In genomic region chr8:76902205-76903078, GRCm38 (mm10) we compare ENCODE assay signal across 8 mouse cellular contexts. TPM values are rescaled to one million over a fixed set of nuclear protein-coding genes. Genes with fewer than 3 reads are reported as not detected.
DNase-seq lines count a peak whose midpoint lies in the region; ATAC-seq and TF ChIP-seq lines count a peak whose summit lies in the region.

No protein-coding gene starts in this region.

- no peaks in the 10 kb centered on the region for H3K9me3 ChIP-seq in heart, embryonic 11.5 days (replicated peaks; ENCODE audit: control insufficient read depth, low read length)
- no peaks in the 10 kb centered on the region for H3K9me3 ChIP-seq in MEL (replicated peaks; ENCODE audit: insufficient read depth, low read length)
- no peaks in the 10 kb centered on the region for H3K9me3 ChIP-seq in heart, embryonic 12.5 days (replicated peaks)
- no peaks in the 10 kb centered on the region for H3K9me3 ChIP-seq in liver, embryonic 16.5 days (replicated peaks; ENCODE audit: control insufficient read depth, low read length)

- TF ChIP-seq EP300 in MEL (IDR thresholded peaks at IDR 0.05; ENCODE audit: low read depth in 1 of 2, low read length in 2 of 2) = peak; percentile 30 to 57; a peak in 3 of 4 replicates

- no peak for TF ChIP-seq RAD21 in MEL (IDR thresholded peaks at IDR 0.05; ENCODE audit: low read depth, low read length)

- peak; percentile 14; the same call in 1 of the 2 replicates for ATAC-seq in heart, embryonic 11.5 days (replicated peaks; ENCODE audit: insufficient number of reproducible peaks, low FRiP score, low TSS enrichment)
- ATAC-seq in heart, embryonic 12.5 days (ENCODE audit: insufficient number of reproducible peaks, low FRiP score) = no peak
- peak; percentile 10 for ATAC-seq in liver, embryonic 16.5 days (ENCODE audit: low read depth)

- peaks cover 34% of the 10 kb centered on the region for H3K27me3 ChIP-seq in heart, embryonic 11.5 days (ENCODE audit: control insufficient read depth, insufficient read depth, low read length)
- H3K27me3 ChIP-seq in MEL (ENCODE audit: control insufficient read depth in 1 of 2, insufficient read depth in 2 of 2, low read length in 2 of 2) = no peaks in the 10 kb centered on the region
- peaks cover 21% of the 10 kb centered on the region; the same call in 1 of the 2 replicates for H3K27me3 ChIP-seq in heart, embryonic 12.5 days (replicated peaks)
- peaks cover 42% of the 10 kb centered on the region for H3K27me3 ChIP-seq in liver, embryonic 16.5 days (ENCODE audit: control insufficient read depth, insufficient read depth, low read depth, low read length)

- H3K9ac ChIP-seq in heart, embryonic 11.5 days (ENCODE audit: low read depth, low read length) = peak overlapping the region; percentile 52
- H3K9ac ChIP-seq in MEL (ENCODE audit: control insufficient read depth, low read depth, low read length, poor library complexity, severe bottlenecking) = peak overlapping the region; percentile 32
- peak overlapping the region; percentile 69 for H3K9ac ChIP-seq in heart, embryonic 12.5 days
- H3K9ac ChIP-seq in liver, embryonic 16.5 days (ENCODE audit: low read depth, low read length) = no peak overlapping the region; the same call in 1 of the 2 replicates

- peak overlapping the region; percentile 72 for H3K4me3 ChIP-seq in heart, embryonic 11.5 days (ENCODE audit: low read depth, low read length)
- H3K4me3 ChIP-seq in MEL (ENCODE audit: control insufficient read depth in 1 of 2, insufficient read depth in 1 of 2, low read depth in 2 of 2, low read length in 2 of 2) = peak overlapping the region; percentile 57 to 94
- H3K4me3 ChIP-seq in heart, embryonic 12.5 days = peak overlapping the region; percentile 77
- peak overlapping the region; percentile 63 for H3K4me3 ChIP-seq in liver, embryonic 16.5 days (ENCODE audit: low read depth, low read length)

- WGBS in heart, embryonic 11.5 days (ENCODE audit: insufficient replicate concordance) = under 1% methylated on average over 34 of the region's 35 CpGs
- 1% methylated on average over 35 of the region's 35 CpGs for WGBS in heart, embryonic 12.5 days
- under 1% methylated on average over 34 of the region's 35 CpGs for WGBS in liver, embryonic 16.5 days (ENCODE audit: insufficient replicate concordance)

- H3K79me2 ChIP-seq in MEL (ENCODE audit: control insufficient read depth, insufficient read depth, low read length, poor library complexity) = no peaks in the 10 kb centered on the region

- H3K4me2 ChIP-seq in heart, embryonic 11.5 days = peak overlapping the region; percentile 100
- peak overlapping the region; percentile 100 for H3K4me2 ChIP-seq in heart, embryonic 12.5 days
- H3K4me2 ChIP-seq in liver, embryonic 16.5 days (ENCODE audit: low read depth, low read length) = peak overlapping the region; percentile 72

- H3K4me1 ChIP-seq in heart, embryonic 11.5 days (ENCODE audit: control insufficient read depth, insufficient read depth, low read length) = peaks cover 3% of the 10 kb centered on the region; the same call in 1 of the 2 replicates
- H3K4me1 ChIP-seq in MEL (ENCODE audit: control insufficient read depth in 1 of 2, insufficient read depth in 2 of 2, low read length in 2 of 2) = peaks cover 0 to 3% of the 10 kb centered on the region in 2 experiments; a peak in 2 of 4 replicates
- peaks cover 15% of the 10 kb centered on the region; the same call in 1 of the 2 replicates for H3K4me1 ChIP-seq in heart, embryonic 12.5 days (replicated peaks)
- no peaks in the 10 kb centered on the region for H3K4me1 ChIP-seq in liver, embryonic 16.5 days (ENCODE audit: control insufficient read depth, low read depth, low read length)

- no peak for TF ChIP-seq CTCF in MEL (IDR thresholded peaks at IDR 0.05 in 2 of 3, conservative IDR thresholded peaks at IDR 0.05 in 1 of 3; ENCODE audit: control insufficient read depth in 1 of 3, insufficient read depth in 1 of 3, low read depth in 2 of 3, low read length in 3 of 3, poor library complexity in 1 of 3, severe bottlenecking in 1 of 3)

- DNase-seq in heart, adult 11 months = no peak
- peak; percentile 59 for DNase-seq in MEL (ENCODE audit: low read depth, low spot score)
- DNase-seq in left cerebral cortex, adult 9 months (ENCODE audit: low spot score in 2 of 2) = no peak
- no peak for DNase-seq in right cerebral cortex, postnatal 36 days (ENCODE audit: low spot score in 2 of 2)
- no peak for DNase-seq in ovary, postnatal 10 days (ENCODE audit: low spot score)

- TF ChIP-seq POLR2A in MEL (IDR thresholded peaks at IDR 0.05; ENCODE audit: control insufficient read depth in 1 of 2, insufficient read depth in 1 of 2, low read depth in 1 of 2, low read length in 2 of 2, poor library complexity in 1 of 2) = peak in 1 of 2 experiments; percentile 2; a peak in 1 of 4 replicates

- no peaks in the 10 kb centered on the region for H3K36me3 ChIP-seq in heart, embryonic 11.5 days (ENCODE audit: control insufficient read depth, insufficient read depth, low read length)
- peaks cover 0 to 8% of the 10 kb centered on the region in 2 experiments; a peak in 2 of 4 replicates for H3K36me3 ChIP-seq in MEL (ENCODE audit: control insufficient read depth in 1 of 2, insufficient read depth in 2 of 2, low read length in 2 of 2)
- no peaks in the 10 kb centered on the region for H3K36me3 ChIP-seq in heart, embryonic 12.5 days
- H3K36me3 ChIP-seq in liver, embryonic 16.5 days (ENCODE audit: control insufficient read depth, insufficient read depth) = no peaks in the 10 kb centered on the region

- no peak overlapping the region for H3K27ac ChIP-seq in heart, embryonic 11.5 days (ENCODE audit: low read depth, low read length)
- 0 out of 2 replicates have a peak overlapping the region, but pooled peaks have one; percentile 5 for H3K27ac ChIP-seq in MEL (ENCODE audit: control insufficient read depth, low read depth, low read length)
- no peak overlapping the region for H3K27ac ChIP-seq in heart, embryonic 12.5 days (ENCODE audit: poor library complexity, severe bottlenecking)
- no peak overlapping the region for H3K27ac ChIP-seq in liver, embryonic 16.5 days (ENCODE audit: low read length)

TF ChIP-seq in MEL, 35 proteins besides CTCF, POLR2A, EP300 and RAD21:
- TF ChIP-seq ZMIZ1 (IDR thresholded peaks at IDR 0.05; ENCODE audit: low read depth, low read length) (no peak), ELF1 (IDR thresholded peaks at IDR 0.05; ENCODE audit: low read depth, low read length) (peak; percentile 2; the same call in 1 of the 2 replicates), CHD1 (IDR thresholded peaks at IDR 0.05; ENCODE audit: low read depth, low read length) (0 out of 2 replicates have a peak, but pooled peaks have one; percentile 39), NRF1 (IDR thresholded peaks at IDR 0.05; ENCODE audit: insufficient read depth, low read depth, low read length, poor library complexity, severe bottlenecking) (peak; percentile 66), SIN3A (IDR thresholded peaks at IDR 0.05; ENCODE audit: low read length) (peak; percentile 34), TBP (IDR thresholded peaks at IDR 0.05; ENCODE audit: low read depth, low read length) (0 out of 2 replicates have a peak, but pooled peaks have one; percentile 33), GATA1 (IDR thresholded peaks at IDR 0.05; ENCODE audit: low read depth, low read length) (peak; percentile 70), ETS1 (IDR thresholded peaks at IDR 0.05; ENCODE audit: low read depth, low read length) (0 out of 2 replicates have a peak, but pooled peaks have one; percentile 4), ZKSCAN1 (IDR thresholded peaks at IDR 0.05; ENCODE audit: low read depth, low read length) (no peak)

RNA-seq across cellular contexts. Expression of gene Nr3c2, which starts 3.2 kb away (rescaled TPM):
- 0.62 and 1.1 TPM in 2 replicates for polyA plus RNA-seq in heart, embryonic 11.5 days (2014; fragmentation: Nextera tagmentation; extraction: Ambion mirVana)
- 1.0 and 1.3 TPM in 2 replicates for total RNA-seq in MEL (2012; rRNA removed)
- 1 to 10 TPM in 1 of 2 experiments, not detected in 1; 1.5 TPM for polyA plus RNA-seq in MEL (2012; ENCODE audit: insufficient read depth in 1 of 2, insufficient read length in 2 of 2, low read depth in 1 of 2, low replicate concordance in 2 of 2, missing spikeins in 1 of 2)
- polyA plus RNA-seq in heart, embryonic 12.5 days (2016; fragmentation: Nextera tagmentation; extraction: Ambion mirVana) = 1.6 and 2.1 TPM in 2 replicates
- 1.3 and 2.1 TPM in 2 replicates for polyA plus RNA-seq in liver, embryonic 16.5 days (2015; fragmentation: Nextera tagmentation; extraction: Ambion mirVana)
